Mouse (Mus musculus): Measurements from ENCODE around the gene AC134908.4. TPM values are rescaled to one million over a fixed set of nuclear protein-coding genes. Genes with fewer than 3 reads are reported as not detected.
A peak's percentile ranks its signal among the peaks of the same experiment; 100 is the strongest.

Gene AC134908.4
- total RNA-seq (2021): 1 to 10 TPM; 1.7 to 2.3 TPM

DNA sequence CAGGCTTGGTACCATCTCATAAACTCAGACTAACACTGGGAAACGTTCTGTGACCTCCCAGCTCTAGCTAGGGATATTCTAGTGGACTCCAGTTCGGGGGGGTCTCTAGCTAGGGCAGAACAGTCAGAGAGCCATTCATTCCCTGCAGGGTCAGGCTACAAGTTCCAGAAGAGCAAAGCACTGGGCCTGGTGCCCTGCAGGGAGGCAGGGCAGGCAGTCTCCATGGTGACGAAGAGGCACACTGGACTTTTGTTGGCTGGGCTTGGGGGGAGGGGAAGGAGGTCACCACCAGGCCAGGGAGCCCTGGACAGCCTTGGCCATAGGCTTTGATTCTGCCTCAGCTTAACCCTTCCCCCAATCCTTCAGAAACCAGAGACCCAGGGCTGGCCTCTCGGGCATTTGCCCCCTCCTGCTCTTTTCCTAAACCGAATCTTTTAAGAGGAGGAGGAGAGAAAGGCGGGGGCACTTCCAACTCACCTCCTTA, at the start of gene AC134908.4:
Gene AC134908.4, minus strand, starts transcription at position 51 of the 484 bp plus-strand sequence.
- DNase-seq (ENCODE audit: extremely low spot score in 1 of 2, low spot score in 2 of 2): peak in 1 of 2 experiments; percentile 66
- intact Hi-C loops (cut with DNase I): loop anchor here (5.0 kb wide), 1 partner anchor 318 kb away; no protein-coding TSS in a partner anchor

DNA sequence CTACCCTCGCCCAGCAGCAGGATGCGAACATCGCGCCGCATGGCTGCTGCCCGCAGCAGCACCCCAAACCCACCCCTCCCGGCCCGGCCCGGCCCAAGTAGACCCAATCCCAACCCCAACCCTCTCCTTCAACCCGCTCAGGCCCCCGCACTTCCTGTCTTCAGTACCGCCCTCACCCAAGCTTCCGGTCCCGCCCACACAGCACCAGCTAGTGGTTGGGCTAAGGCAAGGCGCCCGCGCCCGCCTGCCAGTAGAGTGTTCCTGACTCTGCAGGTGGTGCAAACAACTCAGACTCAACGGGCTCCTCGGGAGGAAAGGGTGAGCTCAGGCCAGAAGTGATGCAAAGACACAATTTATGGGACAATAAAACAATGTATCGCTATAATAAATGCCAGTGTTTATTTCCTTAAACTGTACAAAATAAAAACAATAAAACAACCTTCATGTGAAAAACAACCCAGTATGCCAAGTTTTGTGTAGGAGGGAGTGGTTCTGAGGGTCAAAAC, 49.0 kb upstream of the AC134908.4 start, which contains the start of gene Rhot2:
Gene Rhot2, minus strand, starts transcription at position 456 of the 506 bp plus-strand sequence.
- peak; percentile 93 to 98 for DNase-seq (ENCODE audit: extremely low spot score in 1 of 2, low spot score in 2 of 2)
- intact Hi-C loops (cut with DNase I): no loop called here

DNA sequence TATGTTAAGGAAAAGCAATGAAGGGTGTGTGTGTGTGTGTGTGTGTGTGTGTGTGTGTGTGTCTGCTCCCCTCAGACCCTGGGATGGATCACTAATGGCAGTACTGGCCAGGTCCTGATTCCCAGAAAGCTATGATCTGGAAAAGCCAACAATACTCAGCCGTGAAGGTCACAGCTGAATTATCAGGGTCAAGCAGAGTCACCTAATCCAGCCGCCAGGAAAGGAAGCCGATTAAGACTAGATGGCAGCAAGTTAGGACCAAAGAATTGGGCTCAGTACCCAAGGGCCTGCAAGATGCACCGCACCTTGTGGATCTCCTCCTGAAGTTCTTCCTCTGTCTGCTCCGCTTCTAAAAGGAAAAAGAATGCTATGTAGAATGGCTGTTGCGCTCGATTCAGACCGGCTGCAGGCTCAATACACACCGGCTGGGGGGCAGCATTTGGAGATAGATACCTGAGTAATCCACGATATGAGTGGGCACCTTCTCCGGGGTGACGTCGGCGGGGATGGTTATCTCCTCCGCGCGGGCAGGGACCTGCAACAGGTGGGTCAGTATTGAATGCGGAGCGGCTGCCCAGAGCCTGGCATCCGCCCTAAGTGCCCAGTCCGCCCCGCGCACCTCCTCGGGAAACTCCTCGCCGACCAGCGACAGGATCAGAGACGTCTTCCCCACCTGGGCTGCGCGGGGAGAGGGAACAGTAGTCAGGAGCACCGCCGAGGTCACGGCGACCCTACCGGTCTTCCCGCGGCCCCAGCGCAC, 48.4 kb upstream of the AC134908.4 start:
- intact Hi-C loops (cut with DNase I): no loop called here
- DNase-seq (ENCODE audit: extremely low spot score in 1 of 2, low spot score in 2 of 2): no peak

DNA sequence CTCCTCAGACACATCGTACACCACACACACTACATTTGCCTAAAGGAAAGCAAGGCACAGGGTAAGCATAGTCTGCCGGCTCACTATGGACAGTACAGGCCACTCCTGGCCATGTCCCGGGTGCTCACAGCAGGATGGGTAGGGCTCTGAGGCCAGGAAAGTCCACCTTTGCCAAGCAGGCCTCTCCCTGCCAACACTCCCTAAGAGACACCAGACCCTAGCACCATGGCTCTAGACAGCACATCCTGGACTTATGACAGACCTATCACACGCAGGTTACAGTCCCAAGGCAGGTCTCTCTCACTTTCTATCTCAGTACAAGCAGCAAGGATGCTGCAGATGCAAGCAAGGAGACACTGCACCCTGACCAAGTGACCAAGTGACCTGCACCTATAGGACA, 47.7 kb upstream of the AC134908.4 start:
- no peak for DNase-seq (ENCODE audit: extremely low spot score in 1 of 2, low spot score in 2 of 2)
- intact Hi-C loops (cut with DNase I): no loop called here

DNA sequence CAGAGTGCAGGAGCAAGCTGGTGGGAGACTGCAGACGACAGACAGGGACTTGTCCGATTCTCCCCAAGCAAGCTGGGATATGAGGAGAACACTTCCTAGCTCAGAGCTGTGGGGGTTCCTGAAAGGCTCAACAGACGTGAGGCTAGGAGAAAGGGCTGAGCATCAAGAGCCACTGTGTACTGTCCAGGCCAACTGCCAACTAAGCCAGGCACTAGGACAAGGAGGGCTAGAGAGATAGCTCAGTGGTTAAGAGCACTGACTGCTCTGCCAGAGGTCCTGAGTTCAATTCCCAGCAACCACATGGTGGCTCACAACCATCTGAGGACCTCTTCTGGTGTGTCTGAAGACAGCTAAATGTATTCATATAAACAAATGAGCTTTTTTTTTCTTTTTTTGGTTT, 47.0 kb upstream of the AC134908.4 start:
- DNase-seq (ENCODE audit: extremely low spot score in 1 of 2, low spot score in 2 of 2): no peak
- intact Hi-C loops (cut with DNase I): no loop called here

DNA sequence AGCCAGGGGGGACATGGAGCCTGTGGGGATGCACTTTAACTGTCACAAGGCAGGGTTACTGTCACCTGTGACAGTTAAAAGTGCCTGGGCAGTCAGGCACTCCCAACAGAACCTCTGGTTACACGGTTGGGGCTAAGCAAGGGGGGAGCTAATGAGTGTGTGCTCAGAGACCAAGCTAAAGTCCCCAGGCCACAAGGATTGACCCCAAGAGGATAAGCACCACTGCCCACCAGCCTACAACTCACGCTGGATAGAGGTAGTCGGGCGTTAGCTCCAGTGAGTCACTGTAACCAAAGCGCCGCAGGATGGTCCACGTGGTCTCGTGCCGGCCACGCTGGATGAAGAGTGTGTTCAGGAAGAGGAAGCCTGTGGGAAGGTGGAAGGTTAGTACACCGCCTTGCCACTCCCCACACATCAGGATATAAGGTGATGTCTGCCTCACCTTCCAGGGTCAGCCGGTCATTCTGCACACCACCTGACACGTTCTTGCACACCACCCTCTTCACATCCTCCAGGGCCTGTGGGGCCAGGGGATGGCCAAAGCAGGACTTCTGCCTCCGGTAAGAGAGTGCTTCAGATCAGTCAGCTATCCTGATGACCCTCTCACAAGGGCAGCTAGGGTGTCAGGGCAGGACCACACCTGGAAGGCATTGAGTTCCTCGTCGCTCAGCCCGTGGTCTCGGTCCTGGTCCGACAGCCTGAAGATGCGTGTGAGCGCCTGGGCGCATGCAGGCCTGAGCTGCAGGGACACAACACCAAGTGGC, 45.8 kb upstream of the AC134908.4 start, which contains the start of gene Gm20683:
Gene Gm20683, minus strand, starts transcription at position 647 of the 764 bp plus-strand sequence.
- DNase-seq (ENCODE audit: extremely low spot score in 1 of 2, low spot score in 2 of 2): no peak
- intact Hi-C loops (cut with DNase I): no loop called here

DNA sequence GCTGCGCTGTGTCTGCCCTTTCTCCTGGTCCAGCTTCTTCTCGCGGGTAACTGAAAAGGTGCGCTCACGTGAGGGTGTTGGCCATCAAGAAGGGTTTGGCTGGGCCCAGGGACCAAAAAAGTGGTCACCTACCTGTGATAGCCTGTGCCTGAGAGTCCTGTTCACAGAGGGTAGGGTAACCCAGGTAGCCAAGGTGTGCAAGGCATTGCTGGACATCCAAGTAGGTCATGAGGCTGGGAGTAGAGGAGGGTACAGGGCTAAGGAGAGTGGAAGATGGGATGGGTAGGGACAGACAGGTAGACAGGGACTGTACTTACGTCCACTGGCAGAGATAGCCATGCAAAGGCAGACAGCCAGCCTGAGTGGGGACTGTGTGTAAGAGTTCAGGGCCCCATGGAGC, 45.1 kb upstream of the AC134908.4 start:
- intact Hi-C loops (cut with DNase I): no loop called here
- DNase-seq (ENCODE audit: extremely low spot score in 1 of 2, low spot score in 2 of 2): no peak

DNA sequence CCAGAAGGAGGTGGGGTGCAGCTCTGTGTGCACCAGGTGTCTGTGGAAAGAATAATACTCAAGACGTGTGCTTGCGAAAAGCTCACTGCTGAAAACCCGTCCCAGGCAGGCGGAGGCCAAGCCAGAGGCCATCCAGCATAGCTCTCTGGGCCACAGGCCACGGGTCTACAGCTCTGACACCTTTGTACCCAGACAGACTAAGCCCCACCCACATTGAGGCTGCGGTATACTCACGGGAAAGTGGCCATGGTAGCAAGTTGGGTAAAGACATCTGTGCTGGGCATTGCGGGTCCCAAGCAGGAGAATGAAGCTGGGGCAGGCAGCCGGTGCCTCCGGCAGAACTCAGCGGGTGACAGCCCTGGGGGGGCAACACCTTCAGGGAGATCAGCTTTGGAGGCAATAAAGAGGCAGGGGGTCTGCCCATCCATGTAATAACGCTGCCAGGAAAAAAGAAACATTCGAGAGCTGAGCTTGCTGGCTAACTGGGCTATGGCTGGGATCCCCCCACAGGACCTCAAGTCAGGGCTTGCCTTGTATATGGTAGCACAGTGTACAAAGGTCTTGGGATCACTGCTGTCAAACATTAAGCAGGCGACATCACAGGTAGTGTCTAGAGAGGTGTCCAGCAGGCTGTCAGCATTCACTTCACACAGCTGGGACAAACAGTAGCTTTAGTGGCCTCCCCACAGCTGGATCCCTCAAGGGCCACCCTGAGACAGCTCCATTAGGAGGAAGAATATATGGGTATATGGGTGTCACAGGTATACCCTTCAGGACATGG, 44.2 kb upstream of the AC134908.4 start:
- intact Hi-C loops (cut with DNase I): no loop called here
- DNase-seq (ENCODE audit: extremely low spot score in 1 of 2, low spot score in 2 of 2): no peak

DNA sequence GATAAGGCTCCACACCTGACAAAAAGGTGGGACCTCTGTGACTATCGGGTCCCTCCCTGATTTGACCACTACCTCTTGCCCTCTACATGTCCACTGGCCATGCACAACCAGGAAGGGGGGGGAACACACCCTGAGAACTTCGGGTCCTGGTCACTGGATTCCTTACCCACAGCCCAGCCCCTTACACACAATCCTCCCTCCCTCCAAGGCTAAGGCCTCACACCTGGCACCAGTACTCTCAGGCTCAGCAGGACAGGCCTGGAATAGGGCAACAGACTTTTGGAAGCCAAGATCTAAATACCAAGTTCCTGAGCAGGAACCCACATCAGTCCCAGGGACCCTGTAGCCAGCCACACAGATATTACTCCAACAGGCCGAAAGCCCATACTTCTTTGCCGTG, 43.4 kb upstream of the AC134908.4 start:
- DNase-seq (ENCODE audit: extremely low spot score in 1 of 2, low spot score in 2 of 2): no peak
- intact Hi-C loops (cut with DNase I): no loop called here

DNA sequence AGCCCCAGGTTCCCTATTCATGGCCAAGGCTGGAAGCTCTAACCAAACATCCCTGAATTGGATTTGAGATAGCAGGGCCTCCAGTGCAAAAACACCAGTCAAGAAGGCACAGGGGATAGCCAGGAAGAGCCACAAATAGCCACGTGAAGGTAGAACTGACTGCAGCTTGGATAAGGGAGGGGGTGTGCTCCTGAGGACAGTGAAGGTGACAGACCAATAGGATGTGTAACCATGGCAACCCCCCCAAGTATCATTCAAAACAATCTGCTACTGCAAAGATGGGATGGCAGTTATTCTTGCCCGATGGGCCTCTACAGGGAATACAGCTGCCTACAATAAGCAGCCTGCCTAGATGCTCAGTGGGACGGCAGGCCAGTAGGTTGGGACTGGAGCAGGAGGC, 42.1 kb upstream of the AC134908.4 start:
- intact Hi-C loops (cut with DNase I): no loop called here
- DNase-seq (ENCODE audit: extremely low spot score in 1 of 2, low spot score in 2 of 2): no peak

DNA sequence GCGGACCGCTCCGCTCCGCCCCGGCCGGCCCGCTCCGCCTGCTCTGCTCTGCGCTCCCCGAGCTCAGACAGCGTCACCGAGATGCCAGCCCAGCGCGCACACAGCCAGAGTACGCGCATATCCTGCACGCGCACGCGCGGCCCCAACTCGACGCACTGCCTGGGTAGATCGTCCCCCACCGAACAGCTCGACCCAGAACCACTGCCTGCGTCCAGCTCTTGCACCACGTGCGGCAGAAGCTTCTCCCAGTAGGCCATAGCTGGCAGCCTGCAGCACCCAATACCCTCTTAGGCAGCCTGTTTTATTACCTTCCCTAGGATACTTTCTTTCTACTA, 41.6 kb upstream of the AC134908.4 start, which contains the start of gene Rhbdl1:
Gene Rhbdl1, minus strand, starts transcription at position 220 of the 335 bp plus-strand sequence.
- peak; percentile 82 to 89 for DNase-seq (ENCODE audit: extremely low spot score in 1 of 2, low spot score in 2 of 2)
- intact Hi-C loops (cut with DNase I): no loop called here

DNA sequence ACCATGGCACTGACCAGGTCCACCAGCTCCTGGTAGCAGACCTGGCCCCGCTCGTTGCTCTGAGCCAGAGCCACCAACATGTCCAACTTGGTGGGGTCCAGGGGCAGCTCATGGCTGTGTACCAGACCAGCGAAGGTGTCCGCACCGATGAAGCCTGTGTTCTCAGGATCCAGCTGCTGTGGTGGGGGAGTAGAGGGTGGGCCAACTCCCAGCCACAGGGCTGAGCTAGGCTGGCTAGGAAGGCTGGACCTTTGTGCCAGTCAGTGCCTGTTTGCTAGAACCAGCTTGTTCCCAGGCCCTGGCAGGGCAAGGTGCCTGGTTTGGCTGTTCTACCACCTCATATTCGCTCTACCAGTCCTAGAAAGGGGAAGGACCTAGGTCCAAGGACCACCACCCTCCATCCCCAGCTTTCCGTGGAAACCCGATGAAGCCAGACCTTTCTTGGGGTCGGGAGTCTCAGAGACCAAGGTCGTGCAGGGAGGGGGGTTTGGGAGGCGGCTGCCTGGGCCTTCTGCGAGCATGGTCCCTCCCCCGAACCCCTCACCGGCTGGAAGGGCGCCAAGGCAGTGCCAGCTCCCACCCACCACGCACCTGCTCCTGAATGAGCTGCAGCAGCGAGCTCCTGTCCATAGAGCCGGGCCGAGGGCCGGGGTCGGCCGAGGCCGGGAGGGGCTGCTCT, 41.1 kb upstream of the AC134908.4 start:
- intact Hi-C loops (cut with DNase I): no loop called here
- DNase-seq (ENCODE audit: extremely low spot score in 1 of 2, low spot score in 2 of 2): peak in 1 of 2 experiments; percentile 37

DNA sequence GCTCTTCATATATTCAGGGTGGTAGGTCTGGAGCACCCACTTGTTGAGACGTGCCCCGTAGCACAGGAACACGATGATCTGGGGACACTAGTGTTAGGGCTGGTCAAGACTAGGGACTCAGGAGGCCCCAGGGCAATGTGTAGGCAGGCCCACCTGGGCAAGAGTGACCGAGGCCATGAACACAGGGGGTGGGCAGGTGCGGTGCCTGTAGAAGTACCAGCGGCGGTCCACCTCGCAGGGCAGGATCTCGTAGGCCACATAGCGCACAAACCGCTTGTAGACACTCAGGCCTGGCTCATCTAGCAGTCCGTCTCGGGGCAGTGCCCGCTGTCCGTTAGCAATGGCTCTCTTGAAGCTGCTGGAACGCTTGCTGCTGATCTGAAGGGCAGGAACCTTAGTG, 40.4 kb upstream of the AC134908.4 start:
- intact Hi-C loops (cut with DNase I): no loop called here
- DNase-seq (ENCODE audit: extremely low spot score in 1 of 2, low spot score in 2 of 2): peak in 1 of 2 experiments; percentile 39

DNA sequence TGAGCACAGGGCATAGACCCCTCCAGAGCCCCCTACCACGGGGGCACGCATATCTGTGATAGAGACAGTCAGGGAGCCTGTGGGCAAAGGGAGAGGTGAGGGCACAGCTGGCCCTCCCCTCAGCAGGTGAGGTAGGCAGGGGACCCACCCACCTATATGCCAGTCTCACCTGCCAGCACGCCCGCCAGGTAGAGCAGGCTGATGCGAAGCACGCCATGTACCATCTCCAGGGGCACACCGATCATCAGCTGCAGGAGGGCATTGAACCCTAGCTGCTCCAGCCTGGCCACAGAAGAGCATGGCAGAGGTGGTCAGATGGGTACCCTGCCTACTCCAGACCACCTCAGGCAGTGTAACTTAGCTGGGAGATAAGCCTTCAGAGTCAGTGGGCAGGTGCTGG, 39.8 kb upstream of the AC134908.4 start:
- intact Hi-C loops (cut with DNase I): no loop called here
- DNase-seq (ENCODE audit: extremely low spot score in 1 of 2, low spot score in 2 of 2): no peak

DNA sequence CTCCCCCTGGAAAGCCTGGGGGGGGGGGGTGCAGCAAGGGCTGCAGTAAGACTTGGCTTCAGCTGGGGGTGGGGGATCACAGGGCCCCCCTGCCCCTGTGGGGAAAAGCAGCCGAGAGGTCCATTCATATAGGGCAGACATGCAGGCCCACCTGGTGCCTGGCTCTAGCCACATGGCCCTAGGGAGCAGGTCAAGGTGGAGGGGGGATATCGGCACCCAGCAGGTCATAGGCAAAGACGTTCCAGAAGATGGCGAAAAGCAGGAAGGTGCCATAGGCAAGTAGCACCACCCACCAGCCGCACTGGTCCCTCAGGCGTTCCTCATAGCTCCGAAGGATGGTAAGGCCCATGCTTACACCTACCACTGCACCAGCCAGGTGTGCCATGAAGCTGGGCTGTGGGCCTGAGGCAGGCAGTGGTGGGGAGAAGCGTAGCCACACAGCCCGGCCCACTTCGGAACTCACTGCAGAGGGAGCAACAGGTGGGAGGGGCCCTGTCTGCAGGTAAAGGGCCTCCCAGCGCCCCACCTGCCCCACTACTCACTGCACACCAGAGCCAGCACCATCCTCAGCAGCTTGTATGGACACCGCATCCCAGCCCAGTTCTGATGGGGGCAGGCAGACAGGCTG, 39.2 kb upstream of the AC134908.4 start:
- intact Hi-C loops (cut with DNase I): no loop called here
- no peak for DNase-seq (ENCODE audit: extremely low spot score in 1 of 2, low spot score in 2 of 2)

DNA sequence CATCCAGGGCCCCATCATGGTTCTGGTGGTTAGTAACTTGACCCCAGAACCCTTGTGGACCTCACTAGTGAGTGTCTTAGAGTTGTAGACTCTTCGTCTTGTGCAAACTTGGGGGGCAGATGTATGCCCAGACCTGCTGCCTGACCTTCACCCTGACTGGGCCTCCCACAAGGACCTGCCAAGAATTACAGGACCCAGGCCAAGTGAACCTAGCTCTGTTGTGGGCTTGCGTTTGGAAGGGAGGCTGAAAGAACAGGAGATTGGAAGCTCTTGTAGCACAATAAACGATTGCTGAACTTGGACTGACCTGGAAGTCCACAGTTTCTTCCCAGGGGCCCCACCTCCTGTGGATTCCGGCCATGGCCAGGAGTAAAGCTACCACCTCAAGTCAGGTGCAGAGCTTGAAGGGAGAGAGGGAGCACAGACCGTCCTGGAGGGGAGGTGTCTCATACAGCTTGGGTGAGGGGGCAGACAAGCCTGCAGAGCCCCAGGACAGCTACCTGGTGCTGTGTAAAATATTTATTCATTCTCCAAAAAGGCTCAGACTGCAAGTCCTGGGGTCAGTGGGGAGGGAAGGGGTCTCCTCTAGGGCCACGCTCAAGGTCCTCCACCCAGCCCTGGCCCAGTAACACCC, 38.6 kb upstream of the AC134908.4 start:
- intact Hi-C loops (cut with DNase I): no loop called here
- DNase-seq (ENCODE audit: extremely low spot score in 1 of 2, low spot score in 2 of 2): peak in 1 of 2 experiments; percentile 32

DNA sequence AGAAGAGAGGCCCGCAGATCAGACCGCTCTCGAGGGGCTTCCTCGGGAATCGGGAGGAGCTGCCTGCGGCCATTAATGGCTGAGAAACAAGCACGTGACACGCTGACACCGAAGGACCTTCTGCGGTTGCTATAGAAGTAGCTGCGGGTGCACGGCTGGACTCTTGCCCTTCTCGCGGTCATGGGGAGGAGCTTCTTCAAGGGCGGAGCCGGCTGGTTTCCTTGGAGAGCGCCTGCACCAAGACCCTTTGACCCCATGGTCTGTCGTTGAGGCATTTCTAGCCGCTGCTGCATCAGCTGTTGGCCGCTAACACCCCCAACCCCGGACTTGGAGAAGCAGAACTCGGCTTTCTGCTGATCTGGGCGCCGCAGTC, 37.8 kb upstream of the AC134908.4 start, which contains the start of gene Stub1:
Gene Stub1, minus strand, starts transcription at position 114 of the 373 bp plus-strand sequence.
- DNase-seq (ENCODE audit: extremely low spot score in 1 of 2, low spot score in 2 of 2): peak; percentile 87 to 93
- intact Hi-C loops (cut with DNase I): no loop called here
